Mouse (Mus musculus) CH12.LX (cell line): ENCODE results near the gene Itgb7.

Experiments
- CTCF ChIP-seq, 2 experiments: IDR thresholded peaks in 1 of 2; conservative IDR thresholded peaks in 1 of 2; 2 replicates each; pipeline ENCODE4 v1.5.1; 2011 to 2012; ENCODE audit warnings: low read depth in 2 of 2, low read length in 2 of 2, improper control_type of control experiment in 1 of 2, inconsistent platforms in 1 of 2, mild to moderate bottlenecking in 1 of 2, moderate library complexity in 1 of 2
- EP300 ChIP-seq: IDR thresholded peaks from 2 replicates; pipeline ENCODE4 v1.6.1; 2011; ENCODE audit warnings: low read length, improper control_type of control experiment
- JUN ChIP-seq: IDR thresholded peaks from 2 replicates; pipeline ENCODE4 v1.6.1; 2011; ENCODE audit warnings: low read depth, mild to moderate bottlenecking, low read length, improper control_type of control experiment, moderate library complexity; ENCODE audit not compliant: insufficient read depth
- JUND ChIP-seq: conservative IDR thresholded peaks from 2 replicates; pipeline ENCODE4 v1.6.1; 2011; ENCODE audit warnings: low read depth, low read length, improper control_type of control experiment
- MXI1 ChIP-seq: IDR thresholded peaks from 2 replicates; pipeline ENCODE4 v1.6.1; 2011; ENCODE audit warnings: mild to moderate bottlenecking, low read depth, low read length, improper control_type of control experiment
- NELFE ChIP-seq: IDR thresholded peaks from 2 replicates; pipeline ENCODE4 v1.6.1; 2011; ENCODE audit warnings: low read depth, low read length, improper control_type of control experiment
- POLR2A ChIP-seq: IDR thresholded peaks from 2 replicates; pipeline ENCODE4 v1.6.1; 2011; ENCODE audit warnings: low read depth, mild to moderate bottlenecking, improper control_type of control experiment, low read length
- RCOR1 ChIP-seq: conservative IDR thresholded peaks from 2 replicates; pipeline ENCODE4 v1.6.1; 2012; ENCODE audit warnings: low read depth, mild to moderate bottlenecking, inconsistent platforms, low read length, improper control_type of control experiment
- SMC3 ChIP-seq: IDR thresholded peaks from 2 replicates; pipeline ENCODE4 v1.6.1; 2011; ENCODE audit warnings: low read depth, low read length, improper control_type of control experiment
- USF1 ChIP-seq: IDR thresholded peaks from 2 replicates; pipeline ENCODE4 v1.6.1; 2014; ENCODE audit warnings: low read depth, mild to moderate bottlenecking, inconsistent platforms, low read length, improper control_type of control experiment
- ZKSCAN1 ChIP-seq: IDR thresholded peaks from 2 replicates; pipeline ENCODE4 v1.6.1; 2012; ENCODE audit warnings: low read depth, inconsistent platforms, low read length, improper control_type of control experiment, borderline replicate concordance

DNA sequence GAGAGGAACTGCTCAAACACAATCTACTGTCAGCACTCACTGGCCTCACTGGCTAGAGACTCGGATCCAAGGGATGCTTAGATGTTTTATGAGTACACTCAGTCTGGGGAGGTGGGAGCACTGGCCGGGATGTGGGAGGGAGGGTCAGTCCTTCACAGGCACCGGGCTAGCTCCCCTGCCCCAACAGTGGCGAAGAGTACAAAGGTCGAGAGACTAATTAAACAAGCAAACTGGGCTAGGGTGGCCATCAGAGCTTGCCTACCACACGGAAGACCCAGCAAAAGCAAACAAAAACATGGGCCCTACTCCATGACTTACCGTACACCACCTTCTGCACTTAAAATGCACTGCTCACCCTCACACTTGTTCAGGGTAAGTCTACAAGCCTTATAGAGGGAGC, 40.0 kb downstream of the Itgb7 start:
- TF ChIP-seq USF1 (no peak), EP300 (no peak), NELFE (no peak), CTCF (conservative IDR thresholded peaks at IDR 0.05 in 1 of 2, IDR thresholded peaks at IDR 0.05 in 1 of 2; ENCODE audit: low read depth in 2 of 2, low read length in 2 of 2) (no peak), MXI1 (no peak), ZKSCAN1 (no peak), POLR2A (no peak), SMC3 (no peak), JUND (no peak), RCOR1 (no peak), JUN (no peak)
